Mouse (Mus musculus): ENCODE results near the gene Hnrnpc. TPM values are rescaled to one million over a fixed set of nuclear protein-coding genes. Genes with fewer than 3 reads are reported as not detected.
"Not testable (repeated sequence)": the region's sequence is repeated elsewhere in the genome, so short reads cannot be mapped to it uniquely, and the experiment has no call there.

The Hnrnpc gene
- total RNA-seq, 2 experiments from 2014 or later = 420 to 809 TPM

DNA sequence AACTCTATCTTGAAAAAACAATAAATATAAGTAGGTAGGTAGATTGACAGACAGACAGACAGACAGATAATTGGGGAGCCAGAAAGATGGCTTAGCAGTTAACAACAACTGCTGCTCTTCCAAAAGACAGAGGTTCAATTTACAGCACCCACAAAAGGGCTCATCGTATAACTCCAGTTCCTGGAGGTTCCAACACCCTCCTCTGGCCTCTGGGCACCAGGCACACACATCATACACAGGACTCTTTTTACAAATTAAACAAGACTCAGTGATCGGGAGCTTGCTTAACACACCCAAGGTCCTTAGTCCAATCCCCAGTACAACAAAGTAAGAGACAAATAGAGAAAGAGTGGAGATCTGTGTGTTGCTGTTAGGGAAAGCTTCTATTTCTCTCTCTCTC is 1.5 kb upstream of the Hnrnpc start:
- no peak for ATAC-seq (replicated peaks; ENCODE audit: low FRiP score, low TSS enrichment, poor library complexity, severe bottlenecking)

DNA sequence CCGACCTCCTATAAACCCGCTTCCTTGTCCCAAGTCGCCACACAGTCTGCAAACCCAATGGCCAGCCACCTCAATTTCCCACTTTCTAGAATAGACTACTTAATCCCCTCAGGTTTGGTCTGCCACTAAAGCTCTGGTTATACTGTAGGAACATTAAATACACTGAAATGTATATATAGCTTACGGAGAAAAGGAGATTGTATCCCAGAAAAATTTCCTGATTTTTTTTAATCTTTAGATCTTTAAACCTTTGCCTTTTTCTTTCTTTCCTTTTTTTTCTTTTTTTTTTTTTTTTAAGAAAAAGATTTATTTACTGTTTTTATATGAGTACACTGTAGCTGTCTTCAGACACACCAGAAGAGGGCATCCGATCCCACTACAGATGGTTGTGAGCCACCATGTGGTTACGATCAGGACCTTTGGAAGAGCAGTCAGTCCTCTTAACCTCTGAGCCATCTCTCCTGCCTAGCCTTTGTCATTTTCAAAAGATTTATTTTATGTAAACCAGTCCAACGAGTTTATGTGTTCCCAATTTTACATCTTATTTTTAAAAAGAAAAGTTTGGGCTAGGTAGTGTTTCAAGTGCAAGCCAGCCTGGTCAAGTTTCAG is 953 bp upstream of the Hnrnpc start:
- no peak for ATAC-seq (replicated peaks; ENCODE audit: low FRiP score, low TSS enrichment, poor library complexity, severe bottlenecking)

DNA sequence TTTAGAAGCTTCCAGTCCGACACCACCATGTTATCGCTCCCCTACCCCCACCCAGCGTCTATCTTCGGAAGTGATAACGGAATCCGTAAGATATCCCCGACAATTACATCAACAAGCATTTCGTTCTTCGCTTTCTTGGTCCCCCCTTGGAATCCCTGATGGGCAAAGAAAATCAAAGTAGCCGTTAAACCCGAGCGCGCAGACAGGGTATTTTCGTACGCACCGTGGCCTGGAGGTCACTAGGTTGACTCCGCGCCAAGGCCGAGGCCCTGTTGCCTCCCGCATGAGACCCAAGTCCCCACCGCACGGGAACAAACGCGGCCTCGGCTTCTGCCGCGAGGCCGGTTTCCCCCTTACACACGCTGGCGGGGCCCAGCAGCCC is 363 bp downstream of the Hnrnpc start:
- ATAC-seq (replicated peaks; ENCODE audit: low FRiP score, low TSS enrichment, poor library complexity, severe bottlenecking) = peak; percentile 17

DNA sequence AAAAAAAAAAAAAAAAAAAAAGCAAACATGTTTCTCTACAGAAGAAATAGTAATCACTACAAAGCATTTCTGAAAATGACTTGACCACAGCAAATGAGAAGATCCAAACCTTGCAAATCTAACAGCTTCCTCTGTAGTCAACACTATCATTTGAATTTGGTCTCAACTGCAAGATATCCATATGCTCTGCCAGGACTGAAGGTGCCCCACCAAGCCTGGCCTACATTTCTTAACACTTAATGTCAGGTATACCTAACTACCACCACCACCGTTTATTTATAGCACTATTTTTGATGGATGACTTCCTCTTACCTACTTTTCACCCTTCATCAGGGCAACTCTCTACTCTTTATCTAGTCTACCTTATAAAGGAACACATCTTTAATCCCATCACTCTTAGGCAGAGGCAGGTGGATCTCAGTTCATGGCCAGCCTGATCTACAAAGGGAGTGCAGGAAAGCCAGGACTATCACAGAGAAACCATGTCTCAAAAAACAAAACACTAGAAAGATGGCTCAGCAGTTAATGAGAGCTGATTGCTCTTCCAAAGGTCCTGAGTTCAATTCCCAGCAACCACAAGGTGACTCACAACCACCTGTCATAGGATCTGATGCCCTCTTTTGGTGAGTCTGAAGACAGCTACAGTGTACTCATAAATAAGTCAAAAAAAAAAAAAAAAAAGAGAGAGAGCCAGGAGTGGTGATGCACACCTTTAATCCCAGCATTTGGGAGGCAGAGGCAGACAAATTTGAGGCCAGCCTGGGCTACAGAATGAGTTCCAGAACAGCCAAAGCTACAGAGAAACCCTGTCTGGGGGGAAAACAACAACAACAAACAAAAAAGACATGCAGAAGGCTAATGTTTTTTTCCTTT is 2.3 kb downstream of the Hnrnpc start:
- ATAC-seq (replicated peaks; ENCODE audit: low FRiP score, low TSS enrichment, poor library complexity, severe bottlenecking) = no peak

DNA sequence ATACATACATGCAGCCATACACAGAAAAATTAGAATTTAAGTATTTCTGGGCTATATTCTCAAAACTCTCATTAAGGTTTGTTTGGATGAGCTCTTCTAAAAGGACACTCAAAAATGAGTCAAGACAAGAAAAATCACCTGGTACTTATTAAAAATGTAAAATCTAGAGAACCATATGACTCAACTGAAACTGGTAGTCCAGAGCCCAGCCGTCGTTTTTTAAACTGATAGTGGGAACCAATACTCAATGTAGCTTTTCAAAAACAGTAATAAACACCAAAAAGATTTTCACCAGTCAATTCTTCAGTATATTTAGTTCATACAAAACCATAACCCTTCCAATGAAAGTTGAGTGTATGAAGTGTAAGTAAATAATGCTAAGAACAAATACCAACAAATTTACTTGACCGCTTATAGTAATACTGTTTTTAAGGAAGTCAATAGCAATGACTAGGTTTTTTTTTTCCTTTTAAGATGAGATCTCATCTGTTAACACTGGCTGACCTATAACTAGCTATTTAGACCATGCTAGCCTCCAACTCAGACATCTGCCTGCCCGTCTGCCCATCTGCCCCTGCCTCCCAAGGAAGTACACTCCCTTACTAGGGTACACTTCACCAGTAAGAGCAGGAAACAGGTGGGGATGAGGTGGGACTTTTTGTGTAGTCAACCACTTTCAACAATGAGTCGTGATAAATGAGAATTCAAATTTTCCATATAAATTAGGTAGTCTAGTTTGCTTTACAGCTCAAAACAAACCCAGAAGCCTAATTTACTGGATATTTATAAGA is 3.5 kb downstream of the Hnrnpc start:
- ATAC-seq (replicated peaks; ENCODE audit: low FRiP score, low TSS enrichment, poor library complexity, severe bottlenecking) = no peak

DNA sequence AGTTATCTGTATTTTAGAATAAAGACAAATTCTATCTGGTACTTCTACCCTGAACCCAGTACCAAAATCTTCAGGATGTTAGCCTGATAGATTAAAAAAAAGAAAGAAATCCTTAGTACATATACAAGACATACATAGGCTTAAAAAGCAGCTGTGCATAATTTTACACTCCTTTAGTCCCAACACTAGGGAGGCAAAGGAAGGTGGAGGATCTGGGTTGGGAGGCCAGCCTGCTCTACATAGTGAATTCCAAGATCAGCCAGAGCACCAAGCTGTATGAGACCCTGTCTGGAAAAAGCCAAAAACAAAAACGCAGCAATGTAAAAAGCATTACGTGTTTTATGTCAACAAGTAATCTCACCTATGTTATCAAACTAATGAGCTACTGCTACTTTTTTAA is 4.3 kb downstream of the Hnrnpc start:
- no peak for ATAC-seq (replicated peaks; ENCODE audit: low FRiP score, low TSS enrichment, poor library complexity, severe bottlenecking)

DNA sequence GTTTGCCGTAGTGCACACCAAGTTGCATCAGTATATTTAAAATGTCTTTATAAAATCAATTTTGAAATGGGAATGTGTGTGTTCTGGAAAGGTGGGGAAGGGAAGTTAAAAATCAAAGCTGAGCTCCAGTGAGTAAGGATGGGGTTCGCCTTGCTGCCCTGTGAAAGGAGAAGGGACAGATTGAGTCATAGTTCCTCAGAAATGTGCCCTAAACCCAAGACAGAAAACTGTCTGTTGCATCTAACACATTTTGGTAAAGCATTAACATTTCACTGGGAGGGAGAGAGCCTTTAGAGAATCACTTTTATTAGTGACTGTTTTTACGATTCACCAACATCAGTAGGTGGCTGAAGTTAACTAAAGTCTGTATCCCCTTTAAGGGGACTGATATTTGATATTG is 5.4 kb downstream of the Hnrnpc start:
- ATAC-seq (replicated peaks; ENCODE audit: low FRiP score, low TSS enrichment, poor library complexity, severe bottlenecking) = not testable (repeated sequence)

DNA sequence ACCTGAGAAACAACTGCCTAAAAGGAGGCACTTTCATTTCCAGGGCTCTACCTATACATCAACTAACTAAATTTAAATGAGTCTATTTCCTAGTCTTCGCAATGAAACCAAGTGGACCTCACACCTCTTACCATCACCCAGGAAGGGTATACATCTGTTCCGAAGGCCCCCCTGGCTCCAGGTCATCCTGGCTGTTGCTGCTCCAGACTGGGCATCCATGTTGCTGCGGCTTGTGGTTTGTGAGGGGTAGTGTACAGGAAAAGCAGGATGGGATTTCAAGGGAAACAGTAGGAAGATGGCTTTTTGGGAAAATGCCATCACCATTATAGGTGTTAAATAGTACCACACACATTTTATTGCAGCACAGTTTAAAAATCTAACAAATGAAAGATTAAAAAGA is 6.6 kb downstream of the Hnrnpc start:
- not testable (repeated sequence) for ATAC-seq (replicated peaks; ENCODE audit: low FRiP score, low TSS enrichment, poor library complexity, severe bottlenecking)

DNA sequence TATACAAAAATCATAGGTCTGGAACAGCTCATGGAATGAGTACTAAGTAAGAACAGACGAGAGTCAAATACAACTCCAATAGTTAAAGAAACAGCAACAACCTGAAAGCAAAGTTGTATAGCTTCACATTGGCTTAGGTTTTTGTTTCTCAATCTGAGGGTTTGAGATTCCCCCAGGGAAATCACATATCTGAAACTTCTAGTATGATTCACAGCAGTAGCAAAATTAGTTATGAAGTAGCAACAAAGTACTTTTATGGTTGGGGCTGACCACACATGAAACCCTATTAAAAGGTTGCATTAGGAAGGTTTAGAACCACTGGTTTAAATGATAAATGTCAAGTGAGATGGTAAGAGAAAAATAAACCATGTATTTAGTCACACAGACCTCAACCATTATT is 9.3 kb downstream of the Hnrnpc start:
- ATAC-seq (replicated peaks; ENCODE audit: low FRiP score, low TSS enrichment, poor library complexity, severe bottlenecking) = no peak

DNA sequence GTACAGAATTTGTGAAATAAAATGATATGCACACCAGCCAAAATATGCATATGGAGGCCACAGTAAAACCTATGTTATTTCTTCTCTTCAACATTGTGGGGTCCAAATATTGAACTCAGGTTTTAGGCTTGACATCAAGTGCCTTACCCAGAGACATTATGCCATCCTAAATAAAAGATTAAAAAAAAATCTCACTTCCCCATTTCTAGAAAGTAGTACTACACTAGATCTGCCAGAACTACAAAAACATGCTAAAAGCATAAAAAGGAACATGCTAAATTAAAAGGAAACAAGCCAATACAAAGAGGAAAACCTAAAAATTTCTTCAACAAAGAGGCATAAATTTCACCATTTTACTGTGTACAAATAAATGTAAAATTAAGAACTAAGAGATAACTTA is 20.7 kb downstream of the Hnrnpc start:
- ATAC-seq (replicated peaks; ENCODE audit: low FRiP score, low TSS enrichment, poor library complexity, severe bottlenecking) = no peak

DNA sequence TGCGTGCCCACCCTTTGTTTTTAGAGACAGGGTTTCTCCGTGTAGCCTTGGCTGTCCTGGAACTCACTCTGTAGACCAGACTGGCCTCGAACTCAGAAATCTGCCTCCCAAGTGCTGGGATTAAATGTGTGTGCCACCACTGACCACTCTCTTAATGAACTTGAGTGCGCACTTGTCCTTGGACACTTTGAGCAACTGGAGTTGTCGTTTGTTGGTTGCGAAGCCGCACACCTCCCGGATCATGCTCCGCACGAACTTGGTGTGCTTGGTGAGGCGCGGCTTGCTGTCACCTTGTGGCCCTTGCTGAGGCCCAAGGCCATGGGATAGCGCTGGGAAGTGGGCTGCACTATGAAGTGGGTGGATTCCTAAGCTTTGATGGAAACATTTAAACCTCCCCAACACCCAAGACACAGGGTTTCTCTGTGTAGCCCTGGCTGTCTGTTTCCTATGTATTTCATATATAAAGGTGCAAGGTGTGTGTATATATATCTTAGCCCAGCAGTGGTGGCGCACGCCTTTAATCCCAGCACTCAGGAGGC is 32.2 kb downstream of the Hnrnpc start:
- ATAC-seq (replicated peaks; ENCODE audit: low FRiP score, low TSS enrichment, poor library complexity, severe bottlenecking) = no peak

DNA sequence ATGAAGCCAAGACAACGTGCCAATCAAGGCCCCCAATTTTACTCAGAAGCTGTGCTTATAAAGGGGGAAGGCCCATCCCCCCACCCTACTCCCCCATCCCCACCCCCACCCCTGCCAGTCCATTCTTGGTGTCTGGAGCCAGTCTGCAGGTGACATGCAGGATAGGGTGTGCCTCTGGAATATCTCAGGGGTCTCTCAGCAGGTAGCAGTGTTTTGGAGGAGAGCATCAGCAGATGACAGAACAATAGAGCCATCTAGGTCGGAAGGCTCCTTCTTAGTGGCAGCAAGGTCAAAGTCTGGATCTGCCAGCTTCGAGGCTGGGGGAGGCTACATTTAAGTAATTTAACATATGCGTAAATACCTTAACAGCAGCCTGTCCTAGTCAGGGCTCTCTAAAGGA is 37.7 kb downstream of the Hnrnpc start:
- ATAC-seq (replicated peaks; ENCODE audit: low FRiP score, low TSS enrichment, poor library complexity, severe bottlenecking) = no peak

DNA sequence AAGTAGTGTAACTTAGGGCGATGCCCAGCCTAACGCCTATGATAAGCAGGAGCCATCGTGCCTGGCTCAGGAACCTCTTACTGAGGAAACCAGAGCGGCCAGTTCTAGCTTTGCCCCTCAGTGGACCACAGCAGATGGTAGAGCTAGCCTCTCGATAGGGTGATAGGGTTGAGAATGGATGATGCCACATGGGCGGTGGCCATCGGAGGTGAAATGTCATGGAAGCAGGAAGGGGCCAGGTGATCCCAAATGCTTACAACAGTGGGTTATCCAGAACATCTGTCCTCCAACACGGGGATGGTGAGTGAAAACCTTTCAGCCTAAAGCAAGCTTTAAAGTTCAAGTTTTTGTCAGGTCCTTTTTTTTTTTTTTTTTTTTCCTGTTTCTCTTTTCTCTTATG is 42.0 kb downstream of the Hnrnpc start:
- no peak for ATAC-seq (replicated peaks; ENCODE audit: low FRiP score, low TSS enrichment, poor library complexity, severe bottlenecking)

DNA sequence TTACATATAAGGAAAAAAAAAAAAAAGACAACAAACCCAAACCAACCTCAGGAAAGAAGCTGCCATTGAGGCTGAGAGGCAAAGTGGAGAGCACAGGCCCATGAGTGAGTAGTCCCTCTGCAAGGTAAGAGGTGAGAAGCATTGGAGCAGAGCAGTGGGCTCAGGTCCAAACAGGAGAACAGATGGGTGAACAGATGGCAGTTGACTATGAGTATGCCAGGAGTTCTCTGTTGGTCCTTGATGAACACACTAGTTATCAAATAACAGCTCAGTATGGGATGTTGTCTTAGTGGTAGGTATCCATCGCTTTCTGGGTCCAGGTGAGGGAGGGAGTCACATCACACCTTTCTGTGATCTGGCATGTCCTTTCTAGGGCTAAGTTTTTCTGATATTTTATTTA is 43.0 kb downstream of the Hnrnpc start:
- ATAC-seq (replicated peaks; ENCODE audit: low FRiP score, low TSS enrichment, poor library complexity, severe bottlenecking) = peak; percentile 23; the same call in 1 of the 2 replicates

DNA sequence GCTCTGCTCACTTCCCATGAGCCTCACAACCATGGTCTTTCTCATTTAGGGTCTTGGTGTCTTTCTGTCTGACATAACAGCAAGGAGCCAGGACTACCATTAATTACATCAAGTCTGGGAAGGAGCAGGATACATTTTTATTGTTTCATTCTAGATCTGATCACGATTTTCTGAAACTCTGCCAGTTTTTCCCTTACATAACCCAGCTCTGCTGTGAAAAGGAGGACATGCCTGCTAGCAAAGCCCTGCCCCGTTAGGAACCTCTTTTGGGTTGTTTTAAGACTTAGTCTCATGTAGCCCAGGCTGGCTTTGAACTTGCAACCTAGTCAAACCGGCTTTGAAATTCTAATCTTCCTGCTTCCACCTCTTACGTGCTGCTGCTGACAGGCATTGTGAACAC is 43.8 kb downstream of the Hnrnpc start:
- ATAC-seq (replicated peaks; ENCODE audit: low FRiP score, low TSS enrichment, poor library complexity, severe bottlenecking) = no peak

DNA sequence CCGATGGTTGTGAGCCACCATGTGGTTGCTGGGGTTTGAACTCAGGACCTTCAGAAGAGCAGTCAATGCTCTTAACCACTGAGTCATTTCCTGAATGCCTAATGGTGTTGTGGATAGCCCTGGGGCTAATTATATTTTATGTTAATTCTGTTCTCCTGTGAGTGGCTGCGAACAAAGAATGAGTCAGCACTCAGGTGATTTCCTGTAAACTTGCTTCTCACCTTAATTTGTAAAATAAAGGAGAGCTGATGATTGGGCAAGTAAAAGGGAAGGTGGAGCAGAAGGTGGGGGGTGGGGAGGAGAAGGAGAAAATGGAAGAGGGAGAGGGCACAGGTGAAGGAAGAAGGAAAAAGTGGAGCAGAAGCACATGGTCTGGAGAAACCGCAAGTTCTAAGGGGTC is 51.1 kb downstream of the Hnrnpc start:
- ATAC-seq (replicated peaks; ENCODE audit: low FRiP score, low TSS enrichment, poor library complexity, severe bottlenecking) = not testable (repeated sequence)

DNA sequence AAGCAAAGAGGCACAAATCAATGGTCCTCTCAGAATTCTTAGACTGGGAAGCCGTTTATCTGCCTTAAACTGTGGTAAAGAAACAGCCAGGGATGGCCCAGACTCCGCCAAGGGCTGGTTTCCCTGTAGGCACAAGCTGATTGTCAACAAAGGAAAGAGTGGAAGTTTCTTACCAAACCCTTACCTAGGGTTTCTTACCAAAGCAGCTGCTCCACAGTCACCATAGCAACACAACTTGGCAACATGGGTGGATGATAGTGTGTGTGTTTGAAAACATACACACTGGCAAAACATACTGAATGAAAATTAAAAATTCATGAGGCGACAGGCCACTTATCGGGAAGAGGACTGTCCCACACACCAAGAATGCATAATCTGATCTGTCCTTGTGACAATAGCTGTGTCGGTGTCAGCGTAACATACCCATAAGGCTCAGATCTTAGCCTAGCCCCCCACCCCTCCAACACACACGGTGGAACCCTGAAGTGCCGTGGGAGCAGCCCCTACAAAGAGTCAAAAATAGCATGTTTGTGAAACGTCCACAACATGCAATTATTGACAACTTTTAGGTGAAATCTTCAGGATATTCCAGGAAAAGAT is 57.8 kb downstream of the Hnrnpc start:
- no peak for ATAC-seq (replicated peaks; ENCODE audit: low FRiP score, low TSS enrichment, poor library complexity, severe bottlenecking)

DNA sequence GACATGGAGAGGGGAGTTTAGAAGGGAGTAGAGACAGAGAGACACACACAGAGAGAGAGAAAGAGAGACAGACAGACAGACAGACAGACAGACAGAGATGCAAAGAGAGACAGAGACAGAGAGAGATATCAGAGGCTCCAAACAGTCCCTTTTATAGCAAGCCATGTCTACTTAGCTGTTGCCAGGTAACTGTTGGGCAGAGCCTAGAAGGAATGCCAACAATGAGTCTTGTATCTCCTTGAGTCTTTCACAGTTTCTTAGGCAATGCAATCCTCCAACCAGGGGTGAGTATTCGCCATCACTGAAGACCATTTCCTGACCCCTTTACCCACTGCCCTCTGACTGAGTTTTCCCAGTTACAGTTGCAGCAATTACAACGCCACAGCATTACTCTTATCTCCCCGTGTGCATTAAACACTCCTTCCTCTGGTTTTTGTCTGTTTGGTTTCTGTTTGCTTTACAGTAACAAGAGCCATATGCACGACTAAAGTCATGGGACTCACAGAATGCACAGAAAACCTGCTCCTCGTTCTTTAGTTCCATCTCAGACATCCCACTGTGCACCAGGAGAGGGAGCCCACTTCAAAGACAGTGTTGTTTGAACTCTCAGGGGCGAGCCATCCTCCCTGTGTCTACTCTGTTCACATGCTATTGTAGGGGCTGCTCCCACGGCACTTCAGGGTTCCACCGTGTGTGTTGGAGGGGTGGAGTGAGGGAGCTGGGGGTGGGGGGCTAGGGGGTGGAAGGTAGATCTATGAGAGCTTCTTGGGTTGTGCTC is 58.7 kb downstream of the Hnrnpc start:
- ATAC-seq (replicated peaks; ENCODE audit: low FRiP score, low TSS enrichment, poor library complexity, severe bottlenecking) = peak; percentile 94

DNA sequence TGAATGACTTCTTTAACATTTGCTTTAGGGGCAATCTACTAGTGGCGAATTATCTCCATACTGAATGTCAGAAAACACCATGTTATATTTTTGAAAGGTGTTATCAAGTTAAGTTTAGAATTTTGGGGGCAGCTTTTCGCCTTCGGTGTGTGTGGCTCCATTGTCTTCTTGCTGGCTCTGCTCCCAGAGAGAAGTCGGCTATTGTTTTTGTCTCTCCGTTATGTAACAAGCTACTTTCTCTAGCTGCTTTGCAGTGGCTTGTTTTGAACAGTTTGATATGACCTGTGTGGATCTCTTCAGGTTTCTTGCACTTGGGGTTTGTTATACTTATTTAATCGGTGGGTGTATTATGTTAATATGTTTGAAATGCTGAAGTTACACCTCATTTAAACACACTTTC is 60.4 kb downstream of the Hnrnpc start:
- ATAC-seq (replicated peaks; ENCODE audit: low FRiP score, low TSS enrichment, poor library complexity, severe bottlenecking) = no peak
